Mouse (Mus musculus) ES-E14 (cell line): Measurements from ENCODE around the gene Eef2. TPM values are rescaled to one million over a fixed set of nuclear protein-coding genes. Genes with fewer than 3 reads are reported as not detected.

Experiments used
- DNase-seq: peaks from one replicate; pipeline ENCODE4 v3.0.0-alpha.2; 2013; ENCODE audit warnings: low read depth, low spot score
- H3K27ac ChIP-seq: 2 replicates; pipeline ENCODE4 v1.5.1; 2012; ENCODE audit warnings: low read depth, mild to moderate bottlenecking, low read length, moderate library complexity, mixed read lengths; ENCODE audit not compliant: poor library complexity, insufficient read depth, severe bottlenecking
- H3K36me3 ChIP-seq: 2 replicates; pipeline ENCODE4 v1.6.1; 2012; ENCODE audit warnings: mild to moderate bottlenecking, low read length, moderate library complexity, mixed read lengths; ENCODE audit not compliant: control insufficient read depth, poor library complexity, insufficient read depth, severe bottlenecking
- H3K4me1 ChIP-seq, 2 experiments: fragments of 150-350 bp in 1 of 2; sonication (generic) in 1 of 2; 2 replicates each; pipeline ENCODE4 v1.6.1; 2012; ENCODE audit warnings: low read length in 2 of 2, mild to moderate bottlenecking in 1 of 2, mixed read lengths in 1 of 2; ENCODE audit not compliant: control insufficient read depth in 2 of 2, insufficient read depth in 2 of 2, poor library complexity in 1 of 2
- H3K4me3 ChIP-seq, 2 experiments: fragments of 150-350 bp in 1 of 2; sonication (generic) in 1 of 2; 2 replicates each; pipeline ENCODE4 v1.5.1; 2012; ENCODE audit warnings: low read length in 2 of 2, low read depth in 1 of 2, mild to moderate bottlenecking in 1 of 2, mixed read lengths in 1 of 2; ENCODE audit not compliant: insufficient read depth in 1 of 2, poor library complexity in 1 of 2, severe bottlenecking in 1 of 2
- H3K9ac ChIP-seq: 2 replicates; pipeline ENCODE4 v1.6.1; 2012; ENCODE audit warnings: low read depth, mild to moderate bottlenecking, low read length, mixed read lengths; ENCODE audit not compliant: poor library complexity, insufficient read depth, severe bottlenecking
- H3K9me3 ChIP-seq: fragments of 150-350 bp; sonication (generic); 2 replicates; pipeline ENCODE4 v1.6.1; 2012; ENCODE audit warnings: low read depth, mild to moderate bottlenecking, low read length; ENCODE audit not compliant: control insufficient read depth, insufficient read depth
- CHD2 ChIP-seq: IDR thresholded peaks from 2 replicates; pipeline ENCODE4 v1.6.1; 2014; ENCODE audit warnings: mild to moderate bottlenecking, low read depth, low read length, inconsistent platforms
- HCFC1 ChIP-seq: IDR thresholded peaks from 2 replicates; pipeline ENCODE4 v1.6.1; 2012; ENCODE audit warnings: low read length, inconsistent platforms, borderline replicate concordance; ENCODE audit not compliant: insufficient read depth
- MAFK ChIP-seq: IDR thresholded peaks from 2 replicates; pipeline ENCODE4 v1.6.1; 2014; ENCODE audit warnings: mild to moderate bottlenecking, low read depth, low read length, inconsistent platforms; ENCODE audit not compliant: insufficient read depth
- ZC3H11A ChIP-seq: IDR thresholded peaks from 2 replicates; pipeline ENCODE4 v1.6.1; 2012; ENCODE audit warnings: low read depth, mild to moderate bottlenecking, inconsistent platforms, low read length, borderline replicate concordance
- ZNF384 ChIP-seq: IDR thresholded peaks from 2 replicates; pipeline ENCODE4 v1.6.1; 2012; ENCODE audit warnings: low read depth, low read length, inconsistent platforms
- in situ Hi-C, 2 experiments: fragments of 600-800 bp; cut with MboI; formaldehyde crosslinking; loops; one replicate each; pipeline ENCODE4 v1.15.1; 2025; ENCODE audit warnings: low sequenced_read_pairs in 2 of 2, inconsistent platforms in 1 of 2; ENCODE audit not compliant: unreplicated experiment in 2 of 2
- total RNA-seq: library from RNA; depleted of rRNA; stranded (reverse); fragments of 300-350 nt; gene quantifications from 2 replicates; pipeline ENCODE4 v1.2.3, GENCODE M21; 2012

The Eef2 gene
- total RNA-seq, 1 experiment, result 2,093 TPM

DNA sequence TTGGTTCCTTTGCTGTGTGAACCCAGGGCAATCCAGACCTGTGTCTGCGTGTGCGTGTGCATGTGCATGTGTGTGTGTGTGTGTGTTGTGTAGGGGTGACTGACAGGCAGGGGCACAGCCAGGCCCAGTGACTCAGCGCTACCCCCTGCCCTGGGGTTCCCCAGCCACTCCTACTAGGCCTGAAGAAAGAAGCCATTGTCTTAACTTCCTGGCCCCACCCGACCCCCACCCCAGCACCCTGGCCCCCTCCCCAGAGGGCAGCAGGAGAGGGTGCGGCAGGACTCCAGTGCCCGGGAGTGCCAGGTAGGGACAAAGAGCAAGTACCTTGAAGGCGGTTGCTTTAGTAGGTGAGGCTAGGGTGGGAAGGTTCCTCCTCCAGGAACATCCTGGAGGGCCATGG lies 30.7 kb upstream of the Eef2 start:
- Histone ChIP-seq H3K4me3 (peak overlapping the region; percentile 46 to 91; a peak in 3 of 4 replicates), H3K4me1 (peaks cover 3 to 59% of the 10 kb centered on the region in 2 experiments; a peak in 3 of 4 replicates), H3K27ac (peak overlapping the region; percentile 46; the same call in 1 of the 2 replicates), H3K9ac (peak overlapping the region; percentile 29; the same call in 1 of the 2 replicates), H3K36me3 (peaks cover 56% of the 10 kb centered on the region), H3K9me3 (no peaks in the 10 kb centered on the region)
- no peak for TF ChIP-seq ZC3H11A
- no peak for TF ChIP-seq HCFC1
- TF ChIP-seq CHD2, result no peak
- TF ChIP-seq ZNF384, result no peak
- no peak for TF ChIP-seq MAFK
- in situ Hi-C loops, result no loop called here
- DNase-seq, result no peak

- TF ChIP-seq HCFC1, result no peak
- no peak for TF ChIP-seq ZC3H11A
- no peak for TF ChIP-seq CHD2
- TF ChIP-seq ZNF384, result no peak
- no peak for TF ChIP-seq MAFK
- peak overlapping the region; percentile 63; the same call in 1 of the 2 replicates for H3K27ac ChIP-seq
Observed at GRCm38 (mm10) chr10:81146296-81146695, 30.1 kb upstream of the Eef2 start.

DNA sequence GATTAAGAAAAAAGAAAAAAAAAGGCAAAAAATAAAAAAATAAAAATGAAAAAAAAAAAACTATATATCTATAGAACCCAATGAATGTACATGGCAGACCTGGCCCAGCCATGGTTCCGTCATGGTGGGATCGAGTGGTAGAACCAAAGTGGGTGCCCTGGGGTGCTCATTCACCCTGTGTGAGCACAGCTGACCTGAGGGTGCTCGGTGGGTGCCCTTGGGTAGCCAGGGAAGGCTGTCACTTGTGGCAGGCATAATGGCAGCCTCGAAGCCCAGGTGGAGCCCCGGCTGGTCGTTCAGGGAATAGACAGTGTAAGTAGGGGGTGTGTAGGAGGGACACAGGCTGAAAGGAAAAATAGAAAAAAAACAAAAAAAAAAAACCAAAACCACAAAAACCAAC lies 25.2 kb upstream of the Eef2 start:
- Histone ChIP-seq H3K27ac (no peak overlapping the region), H3K36me3 (peaks cover 56% of the 10 kb centered on the region), H3K9me3 (no peaks in the 10 kb centered on the region), H3K4me3 (no peak overlapping the region), H3K4me1 (peaks cover 0 to 35% of the 10 kb centered on the region in 2 experiments; a peak in 3 of 4 replicates), H3K9ac (no peak overlapping the region)
- TF ChIP-seq ZNF384 (no peak), HCFC1 (no peak), ZC3H11A (no peak), MAFK (no peak), CHD2 (no peak)
- in situ Hi-C loops, result no loop called here
- no peak for DNase-seq

More at GRCm38 (mm10) chr10:81146296-81146695, 30.1 kb upstream of the Eef2 start:
- H3K36me3 ChIP-seq, result peaks cover 56% of the 10 kb centered on the region
- peak overlapping the region in 1 of 2 experiments; percentile 91; a peak in 1 of 4 replicates for H3K4me3 ChIP-seq
- peak overlapping the region; percentile 59; the same call in 1 of the 2 replicates for H3K9ac ChIP-seq
- H3K9me3 ChIP-seq, result no peaks in the 10 kb centered on the region
- DNase-seq, result no peak
- H3K4me1 ChIP-seq, result peaks cover 3 to 58% of the 10 kb centered on the region in 2 experiments; a peak in 3 of 4 replicates
- in situ Hi-C loops, result no loop called here

GRCm38 (mm10) chr10:81152609-81153008 lies 23.8 kb upstream of the Eef2 start:
- H3K4me1 ChIP-seq, result peaks cover 0 to 25% of the 10 kb centered on the region in 2 experiments; a peak in 2 of 4 replicates
- TF ChIP-seq HCFC1, result no peak
- TF ChIP-seq ZNF384, result no peak
- no peak for TF ChIP-seq CHD2
- H3K9ac ChIP-seq, result no peak overlapping the region
- no peaks in the 10 kb centered on the region for H3K9me3 ChIP-seq
- no peak overlapping the region for H3K27ac ChIP-seq
- no peak overlapping the region for H3K4me3 ChIP-seq
- H3K36me3 ChIP-seq, result peaks cover 56% of the 10 kb centered on the region
- in situ Hi-C loops, result no loop called here
- DNase-seq, result no peak

DNA sequence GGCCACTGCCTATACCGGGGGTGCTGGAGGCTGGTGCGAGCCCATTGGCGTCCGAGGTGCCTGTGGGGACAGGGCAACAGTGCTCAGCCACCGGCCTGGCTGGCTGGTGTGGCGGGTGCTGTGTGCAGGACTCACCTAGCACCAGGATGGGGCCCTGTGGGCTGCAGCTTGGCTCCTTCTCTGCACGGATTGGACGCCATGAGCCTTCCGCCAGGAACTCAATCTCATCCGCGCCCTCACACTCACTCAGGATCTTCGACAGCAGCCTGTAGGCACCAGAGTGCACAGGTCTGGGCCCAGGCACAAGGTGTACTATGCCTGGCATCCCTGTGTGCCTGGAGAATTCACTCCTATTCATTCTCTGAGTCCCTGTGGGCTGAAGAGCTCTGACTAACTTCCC lies 22.1 kb upstream of the Eef2 start:
- no peak for DNase-seq
- Histone ChIP-seq H3K4me1 (peaks cover 0 to 16% of the 10 kb centered on the region in 2 experiments; a peak in 1 of 4 replicates), H3K36me3 (peaks cover 56% of the 10 kb centered on the region), H3K9me3 (no peaks in the 10 kb centered on the region), H3K27ac (no peak overlapping the region), H3K4me3 (peak overlapping the region in 1 of 2 experiments; percentile 38; a peak in 1 of 4 replicates), H3K9ac (no peak overlapping the region)
- in situ Hi-C loops, result no loop called here
- TF ChIP-seq ZC3H11A, result no peak
- TF ChIP-seq MAFK, result no peak
- no peak for TF ChIP-seq ZNF384
- no peak for TF ChIP-seq CHD2
- no peak for TF ChIP-seq HCFC1
